Mouse (Mus musculus) thymus, adult 2 months (tissue): ENCODE measurements around the gene Gm10645.

Source experiments
- CTCF ChIP-seq: fragments of 200-500 bp; IDR thresholded peaks from 2 replicates; pipeline ENCODE4 v1.5.1; 2012; ENCODE audit warnings: mild to moderate bottlenecking, control low read depth, low read length, moderate library complexity, borderline replicate concordance; ENCODE audit not compliant: control insufficient read depth, poor library complexity, insufficient read depth; ENCODE audit errors: extremely low read depth
- POLR2A ChIP-seq: fragments of 200-500 bp; IDR thresholded peaks from 2 replicates; pipeline ENCODE4 v1.6.1; 2012; ENCODE audit warnings: mild to moderate bottlenecking, low read length, control low read depth, moderate library complexity; ENCODE audit not compliant: control insufficient read depth, poor library complexity, insufficient read depth; ENCODE audit errors: extremely low read depth

DNA sequence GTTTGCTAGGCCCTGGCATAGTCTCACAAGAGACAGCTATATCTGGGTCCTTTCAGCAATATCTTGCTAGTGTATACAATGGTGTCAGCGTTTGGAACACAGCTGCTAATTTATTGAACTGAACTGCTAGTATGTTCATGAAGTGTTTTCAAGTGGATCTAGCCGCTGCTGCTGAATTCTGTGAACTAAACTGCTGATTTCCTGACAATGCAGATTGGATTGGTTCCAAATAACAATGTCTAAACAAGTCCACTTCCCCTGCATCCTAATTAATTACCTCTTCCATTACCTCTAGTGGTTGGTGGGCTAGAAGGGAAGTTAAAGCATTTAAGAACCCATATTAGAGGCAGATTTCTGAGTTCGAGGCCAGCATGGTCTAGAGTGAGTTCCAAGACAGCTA, 20.5 kb downstream of the Gm10645 start:
- TF ChIP-seq CTCF (no peak), POLR2A (no peak)
